Mouse (Mus musculus): ENCODE measurements around the gene Sipa1. TPM values are rescaled to one million over a fixed set of nuclear protein-coding genes. Genes with fewer than 3 reads are reported as not detected.

The Sipa1 gene
- total RNA-seq (2017), result 199 and 249 TPM in 2 replicates

DNA sequence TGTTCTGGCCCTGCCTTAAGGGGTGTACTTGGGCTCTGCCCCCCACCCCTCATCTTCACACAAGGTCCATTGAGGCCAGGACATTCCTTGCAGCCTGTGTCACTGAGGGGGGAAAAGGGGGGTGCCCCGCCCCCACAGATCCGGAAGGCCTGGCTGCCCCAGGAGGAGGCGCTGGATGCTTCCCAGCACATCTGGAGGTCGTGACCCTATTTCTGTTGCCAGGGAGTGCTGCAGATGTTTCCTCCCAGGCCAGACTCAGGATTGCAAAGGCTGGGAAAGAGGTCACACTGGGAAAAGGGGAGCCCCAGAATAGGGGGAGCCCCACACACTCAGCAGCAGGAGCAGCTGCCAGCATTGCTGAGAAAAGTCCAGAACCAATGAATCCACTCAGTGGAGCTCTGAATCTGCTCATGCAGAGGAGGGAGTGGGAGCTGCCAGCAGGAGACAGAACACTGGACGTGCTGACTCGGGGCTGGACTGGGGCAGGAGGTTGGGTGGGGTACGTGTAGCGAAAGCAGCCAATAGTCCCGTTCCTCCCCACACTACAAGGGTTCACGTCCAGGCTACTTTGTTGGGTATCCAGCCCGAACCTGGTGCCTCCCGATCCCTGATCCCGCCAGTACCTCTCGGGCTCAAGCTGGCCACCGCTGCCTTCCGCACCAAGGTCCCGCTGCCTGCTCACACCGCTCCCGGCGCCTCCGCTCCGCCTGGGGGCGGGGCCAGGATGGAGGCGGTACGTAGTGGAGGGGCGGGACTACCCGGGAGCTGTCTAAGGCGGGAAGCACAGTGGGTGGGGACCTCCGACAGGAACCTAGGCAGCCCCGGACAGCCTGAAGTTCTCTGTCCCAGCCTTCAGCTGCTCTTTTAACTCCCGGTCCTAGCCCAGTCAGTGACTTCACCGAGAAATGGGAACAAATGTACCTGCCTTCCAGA is at the start of gene Sipa1:
TSS of gene Sipa1 (minus strand) at position 727 of the 933 bp plus-strand sequence.
- peak; percentile 65 for ATAC-seq (ENCODE audit: extremely low read depth, insufficient number of reproducible peaks, low FRiP score, poor library complexity, severe bottlenecking)

DNA sequence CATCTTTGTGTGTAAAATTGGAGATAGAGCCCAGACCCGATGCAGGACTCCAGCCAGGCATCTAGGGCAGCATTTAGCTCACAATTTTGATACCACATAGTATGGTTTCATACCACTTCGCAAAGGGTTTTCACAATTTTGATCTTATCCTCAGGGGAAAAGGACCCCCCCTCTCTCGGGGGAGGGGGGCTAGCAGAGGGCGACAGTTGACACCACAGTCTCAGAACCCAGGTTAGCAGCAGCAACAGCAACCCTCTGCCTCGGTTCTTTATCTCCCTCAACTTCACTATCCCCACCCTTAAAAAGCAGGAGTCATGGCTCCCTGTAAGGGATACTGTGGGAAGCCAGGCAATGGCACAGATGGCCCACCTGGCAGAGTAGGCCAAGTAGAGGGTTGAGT is 49.7 kb upstream of the Sipa1 start:
- ATAC-seq (ENCODE audit: extremely low read depth, insufficient number of reproducible peaks, low FRiP score, poor library complexity, severe bottlenecking), result no peak

DNA sequence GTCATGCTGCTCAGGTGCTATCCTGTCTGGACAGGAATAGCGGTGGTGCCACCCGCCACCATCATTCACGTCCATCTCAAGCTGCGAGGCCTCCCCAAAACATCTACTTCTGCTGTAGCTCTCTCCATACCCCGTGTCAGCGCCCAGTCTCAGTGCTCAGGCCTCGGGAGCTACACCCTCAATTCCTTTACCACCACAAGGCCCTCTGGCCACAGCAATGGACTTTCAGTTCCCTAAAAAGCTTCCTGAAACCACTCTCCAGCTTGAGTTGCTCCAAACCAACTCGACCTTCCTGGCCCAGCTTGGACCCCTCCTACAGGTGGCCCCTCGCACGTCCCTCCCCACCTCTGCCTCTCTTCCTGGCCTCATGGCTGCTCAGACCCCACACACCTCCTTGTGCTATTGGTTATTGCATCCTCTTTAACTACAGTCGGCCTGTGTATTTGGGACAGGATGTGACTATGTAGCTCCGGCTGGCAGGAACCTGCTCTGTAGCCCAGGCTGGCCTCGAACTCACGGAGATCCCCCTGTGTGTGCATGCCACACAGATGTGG is 48.5 kb upstream of the Sipa1 start:
- ATAC-seq (ENCODE audit: extremely low read depth, insufficient number of reproducible peaks, low FRiP score, poor library complexity, severe bottlenecking), result peak; percentile 24

DNA sequence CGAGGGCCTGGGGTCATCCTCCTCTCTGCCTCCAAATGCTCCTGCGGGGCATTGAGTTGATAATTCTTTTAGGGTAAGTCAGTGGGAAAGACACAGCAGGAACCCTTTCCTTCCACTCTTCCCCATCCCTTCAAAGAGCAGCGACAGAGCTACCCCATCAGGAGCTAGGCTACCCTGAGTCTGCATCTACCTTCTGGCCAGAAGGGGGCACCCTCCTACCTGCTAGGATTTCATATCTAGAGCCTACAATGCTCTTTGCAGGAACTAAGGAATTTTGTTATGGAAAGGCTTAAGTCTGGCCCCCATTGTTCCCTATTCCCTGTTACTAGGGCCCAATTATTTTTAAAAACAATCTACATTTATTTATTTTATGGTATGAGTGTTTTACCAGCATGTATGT is 47.7 kb upstream of the Sipa1 start:
- no peak for ATAC-seq (ENCODE audit: extremely low read depth, insufficient number of reproducible peaks, low FRiP score, poor library complexity, severe bottlenecking)

DNA sequence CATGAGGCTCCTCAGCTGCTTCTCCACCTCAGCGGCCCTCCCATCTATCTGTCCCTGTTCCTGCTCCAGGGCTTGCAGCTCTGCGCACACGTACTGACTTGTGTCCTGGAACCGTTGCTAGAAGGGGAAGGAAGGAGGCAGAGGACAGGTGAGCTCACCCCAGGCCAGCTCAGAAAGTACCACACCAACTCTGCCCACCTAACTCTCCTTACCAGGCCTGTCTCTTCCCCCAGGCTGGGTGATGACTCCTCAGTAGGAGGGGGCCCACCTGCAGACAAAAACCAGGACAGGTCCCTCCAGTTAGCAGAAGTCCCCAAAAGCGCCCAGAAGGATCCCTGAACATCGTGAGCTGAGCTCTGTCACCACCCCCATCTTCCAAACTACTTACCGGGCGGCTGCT is 47.1 kb upstream of the Sipa1 start:
- no peak for ATAC-seq (ENCODE audit: extremely low read depth, insufficient number of reproducible peaks, low FRiP score, poor library complexity, severe bottlenecking)

DNA sequence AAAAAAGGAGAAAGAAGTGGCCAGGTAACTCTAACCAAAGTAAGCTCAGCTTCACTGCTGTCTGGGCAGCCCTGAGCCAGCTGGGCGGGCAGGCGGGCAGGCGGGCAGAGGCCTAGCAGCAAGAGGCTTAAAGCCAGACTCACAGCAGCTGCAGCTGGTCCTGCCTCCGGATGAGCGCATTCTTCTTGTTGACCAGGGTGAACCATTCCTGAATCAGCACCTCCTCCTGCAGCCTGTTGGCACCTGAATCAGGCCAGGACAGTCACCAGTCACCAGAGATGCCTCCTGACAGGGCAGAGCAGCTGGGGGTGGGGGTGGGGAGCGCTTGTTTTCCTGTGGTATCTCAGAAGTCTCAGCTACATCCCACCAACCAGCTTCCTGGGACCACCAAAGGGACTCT is 46.6 kb upstream of the Sipa1 start:
- ATAC-seq (ENCODE audit: extremely low read depth, insufficient number of reproducible peaks, low FRiP score, poor library complexity, severe bottlenecking), result no peak

DNA sequence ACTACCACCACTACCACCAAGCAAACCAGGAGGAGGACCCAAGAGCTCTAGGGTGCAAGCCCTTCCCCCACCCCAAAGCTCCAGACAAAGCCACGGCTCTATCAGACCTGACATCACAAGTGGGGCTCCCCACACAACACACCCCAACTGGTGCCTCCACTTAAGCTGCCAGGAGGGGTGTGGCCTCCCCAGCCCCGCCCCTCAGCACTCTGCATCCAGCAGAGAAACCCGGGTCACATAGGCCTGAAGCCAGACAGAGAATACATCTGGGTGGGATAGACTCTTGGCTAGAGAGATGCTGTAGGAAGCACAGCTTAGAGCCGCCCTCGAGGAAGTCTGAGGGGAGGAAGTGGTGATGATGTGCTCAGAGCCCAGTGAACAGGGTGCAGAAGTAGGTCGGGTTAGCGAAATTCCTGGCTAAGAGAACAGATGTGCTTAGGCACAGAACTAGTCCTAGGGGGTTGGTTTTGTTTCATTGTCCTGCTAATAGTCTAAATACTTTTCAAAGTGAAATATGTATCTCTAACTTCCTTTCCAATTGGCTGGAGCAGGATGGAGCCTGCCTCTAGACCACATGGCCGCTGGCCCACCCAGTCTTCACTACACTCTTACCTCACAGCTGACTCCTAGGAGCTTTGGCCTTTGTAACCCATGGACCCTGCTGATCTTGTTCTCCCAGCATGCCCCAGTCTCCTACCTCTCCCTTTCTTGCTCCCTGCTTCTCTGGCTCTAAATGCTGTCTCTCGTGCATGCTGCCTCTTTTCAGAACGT is 41.5 kb upstream of the Sipa1 start:
- no peak for ATAC-seq (ENCODE audit: extremely low read depth, insufficient number of reproducible peaks, low FRiP score, poor library complexity, severe bottlenecking)

DNA sequence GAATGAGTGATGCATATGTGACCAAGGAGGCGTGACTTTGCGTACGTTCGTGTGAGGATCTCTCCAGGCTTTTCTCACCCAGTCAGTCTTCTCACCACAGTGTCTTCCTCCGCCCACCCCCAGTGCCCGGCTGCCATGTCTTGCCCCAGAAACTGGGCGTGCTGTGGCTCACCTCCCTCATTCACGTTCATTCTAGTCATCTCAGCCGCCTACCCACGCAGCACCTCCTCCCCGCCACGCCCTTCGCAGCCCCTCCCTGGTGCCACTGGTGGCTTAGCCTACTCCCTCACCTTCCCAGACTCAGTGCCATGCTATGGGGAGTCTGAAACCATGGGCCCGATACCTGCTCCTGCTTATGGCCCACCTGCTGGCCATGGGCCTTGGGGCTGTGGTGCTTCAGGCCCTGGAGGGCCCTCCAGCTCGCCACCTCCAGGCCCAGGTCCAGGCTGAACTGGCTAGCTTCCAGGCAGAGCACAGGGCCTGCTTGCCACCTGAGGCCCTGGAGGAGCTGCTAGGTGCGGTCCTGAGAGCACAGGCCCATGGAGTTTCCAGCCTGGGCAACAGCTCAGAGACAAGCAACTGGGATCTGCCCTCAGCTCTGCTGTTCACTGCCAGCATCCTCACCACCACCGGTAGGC is 40.8 kb upstream of the Sipa1 start, which contains the start of gene Kcnk7:
TSS of gene Kcnk7 (plus strand) at position 205 of the 638 bp plus-strand sequence.
- no peak for ATAC-seq (ENCODE audit: extremely low read depth, insufficient number of reproducible peaks, low FRiP score, poor library complexity, severe bottlenecking)

DNA sequence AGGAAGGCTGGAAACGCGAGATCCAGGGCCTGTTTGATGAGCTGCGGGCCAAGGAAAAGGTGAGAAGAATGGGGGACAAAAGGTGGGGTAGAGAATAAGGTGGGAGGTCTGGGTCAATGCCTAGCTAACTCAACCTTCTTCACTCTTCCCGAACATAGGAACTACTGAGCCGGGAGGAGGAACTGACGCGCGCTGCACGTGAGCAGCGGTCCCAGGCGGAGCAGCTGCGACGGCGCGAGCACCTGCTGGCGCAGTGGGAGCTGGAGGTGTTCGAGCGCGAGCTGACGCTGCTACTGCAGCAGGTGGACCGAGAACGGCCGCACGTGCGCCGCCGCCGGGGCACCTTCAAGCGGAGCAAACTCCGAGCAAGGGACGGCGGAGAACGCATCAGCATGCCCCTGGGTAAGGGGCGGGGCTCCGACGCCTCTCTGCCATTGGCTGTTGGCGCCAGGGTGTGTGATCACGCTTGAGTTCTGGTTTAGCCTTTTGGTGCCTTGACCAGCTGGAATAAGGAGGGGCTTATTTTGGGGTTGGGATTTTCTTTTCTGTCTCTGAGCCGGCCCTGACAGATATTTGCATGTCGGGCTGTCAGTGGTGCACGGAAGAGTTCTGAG is 32.4 kb upstream of the Sipa1 start:
- no peak for ATAC-seq (ENCODE audit: extremely low read depth, insufficient number of reproducible peaks, low FRiP score, poor library complexity, severe bottlenecking)

DNA sequence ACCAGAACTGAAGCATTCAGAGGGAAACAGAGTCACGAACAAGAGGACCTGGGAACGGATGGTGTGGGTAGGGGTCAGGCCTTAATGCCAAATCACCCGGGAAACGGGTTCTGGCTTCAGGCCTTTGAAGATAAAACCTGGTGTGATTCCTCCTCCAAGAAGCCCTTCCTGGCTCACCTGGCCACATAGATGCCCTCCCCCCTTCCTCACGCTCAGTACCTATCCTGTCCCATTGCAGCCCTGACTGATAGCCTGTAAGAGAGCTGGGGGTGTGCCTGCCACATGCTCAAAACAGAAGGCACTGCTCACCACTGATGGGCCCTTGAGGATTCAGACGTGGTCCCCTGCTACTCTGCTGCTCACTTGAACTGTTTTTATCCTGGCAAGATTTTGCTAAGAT is 30.3 kb upstream of the Sipa1 start:
- ATAC-seq (ENCODE audit: extremely low read depth, insufficient number of reproducible peaks, low FRiP score, poor library complexity, severe bottlenecking), result no peak

DNA sequence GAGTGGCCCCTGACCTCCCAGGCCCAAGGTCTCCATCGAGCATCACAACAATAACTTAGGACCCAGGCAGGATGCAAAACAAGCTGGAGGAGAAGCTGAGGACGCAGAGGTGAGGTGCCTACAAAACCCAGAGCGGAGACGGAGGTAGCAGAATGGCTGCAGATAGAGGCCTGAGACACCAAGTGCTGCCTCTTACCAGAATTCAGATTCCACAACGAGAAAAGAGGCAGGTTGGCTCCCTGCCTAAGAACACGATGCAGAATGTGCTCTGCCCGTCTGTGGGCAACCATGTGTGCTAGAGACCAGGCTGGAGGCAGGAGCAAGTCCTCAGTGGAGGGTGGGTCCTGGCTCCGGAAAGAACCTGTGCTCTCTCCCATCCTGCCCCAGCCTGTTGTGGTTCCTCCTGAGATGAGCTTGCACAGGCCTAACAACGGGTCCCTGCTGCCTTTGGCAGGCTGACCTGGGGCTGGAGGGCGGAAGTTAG is 29.4 kb upstream of the Sipa1 start:
- ATAC-seq (ENCODE audit: extremely low read depth, insufficient number of reproducible peaks, low FRiP score, poor library complexity, severe bottlenecking), result no peak

DNA sequence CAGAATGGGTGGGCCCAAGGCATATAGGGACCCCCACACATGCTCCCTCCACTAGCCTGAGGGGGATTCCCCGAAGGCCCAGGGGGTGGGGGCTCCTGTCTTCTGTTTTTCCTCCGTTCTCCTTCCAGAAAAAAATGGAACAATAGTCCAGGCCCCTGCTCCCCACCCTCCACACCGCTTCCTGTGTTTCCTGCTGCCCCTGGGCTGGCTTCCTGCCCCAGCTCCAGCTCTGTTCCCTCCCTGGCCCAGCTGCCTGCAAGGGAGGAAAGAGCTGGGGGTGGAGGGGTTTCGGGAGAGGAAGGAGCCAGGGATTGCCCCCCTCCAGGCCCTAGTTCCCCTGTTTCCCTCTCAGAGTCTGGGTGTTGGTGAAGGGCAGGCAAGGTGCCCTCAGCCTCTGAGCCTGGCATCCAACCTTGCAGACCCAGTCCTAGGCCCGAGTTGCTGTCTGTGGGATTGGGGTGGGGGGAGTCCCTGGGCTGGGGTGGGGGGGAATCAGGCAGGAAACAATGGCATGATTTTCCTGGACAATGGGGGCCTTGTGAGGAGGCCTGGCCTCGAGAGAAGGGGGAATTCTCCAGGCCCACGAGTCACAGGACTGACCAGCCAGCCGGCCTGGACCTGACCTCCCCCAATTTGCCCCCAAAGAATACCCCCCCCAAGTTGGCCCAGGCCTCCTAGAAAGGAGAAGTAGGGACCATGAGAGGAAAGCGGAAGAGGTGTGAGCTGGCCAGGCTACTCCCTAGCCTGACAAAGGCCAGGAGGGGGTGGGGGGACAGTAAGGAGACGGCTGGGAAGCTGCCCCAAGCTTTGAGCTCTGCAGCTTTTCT is 28.8 kb upstream of the Sipa1 start:
- no peak for ATAC-seq (ENCODE audit: extremely low read depth, insufficient number of reproducible peaks, low FRiP score, poor library complexity, severe bottlenecking)

DNA sequence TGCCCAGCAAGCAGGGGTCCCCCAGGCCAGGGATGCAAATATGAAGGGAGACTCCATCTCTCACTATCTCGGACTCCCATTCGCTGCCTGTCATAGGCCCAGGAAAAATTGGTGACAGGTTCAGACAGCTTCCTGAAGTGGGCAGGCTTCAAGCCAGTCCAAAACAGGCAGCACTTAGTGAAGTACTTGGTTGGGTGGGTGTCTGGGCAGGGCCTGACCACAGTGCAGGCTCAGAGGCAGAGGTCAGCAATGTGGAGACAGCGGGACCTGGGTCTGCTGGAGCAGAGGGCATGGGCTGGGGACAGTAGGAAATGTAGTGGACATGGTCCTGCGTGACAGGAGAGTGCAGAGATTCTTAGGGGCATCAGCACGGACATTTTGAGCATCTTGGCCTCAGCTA is 28.1 kb upstream of the Sipa1 start:
- no peak for ATAC-seq (ENCODE audit: extremely low read depth, insufficient number of reproducible peaks, low FRiP score, poor library complexity, severe bottlenecking)

DNA sequence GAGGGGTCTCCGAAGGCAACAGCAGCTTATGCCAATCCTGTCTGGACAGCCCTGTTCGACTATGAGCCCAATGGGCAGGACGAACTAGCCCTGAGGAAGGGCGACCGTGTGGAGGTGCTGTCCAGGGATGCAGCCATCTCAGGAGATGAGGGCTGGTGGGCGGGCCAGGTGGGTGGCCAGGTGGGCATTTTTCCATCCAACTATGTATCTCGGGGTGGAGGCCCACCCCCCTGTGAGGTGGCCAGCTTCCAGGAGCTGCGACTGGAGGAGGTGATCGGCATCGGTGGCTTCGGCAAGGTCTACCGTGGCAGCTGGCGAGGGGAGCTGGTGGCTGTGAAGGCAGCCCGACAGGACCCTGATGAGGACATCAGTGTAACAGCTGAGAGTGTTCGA is 26.8 kb upstream of the Sipa1 start:
- ATAC-seq (ENCODE audit: extremely low read depth, insufficient number of reproducible peaks, low FRiP score, poor library complexity, severe bottlenecking), result no peak

DNA sequence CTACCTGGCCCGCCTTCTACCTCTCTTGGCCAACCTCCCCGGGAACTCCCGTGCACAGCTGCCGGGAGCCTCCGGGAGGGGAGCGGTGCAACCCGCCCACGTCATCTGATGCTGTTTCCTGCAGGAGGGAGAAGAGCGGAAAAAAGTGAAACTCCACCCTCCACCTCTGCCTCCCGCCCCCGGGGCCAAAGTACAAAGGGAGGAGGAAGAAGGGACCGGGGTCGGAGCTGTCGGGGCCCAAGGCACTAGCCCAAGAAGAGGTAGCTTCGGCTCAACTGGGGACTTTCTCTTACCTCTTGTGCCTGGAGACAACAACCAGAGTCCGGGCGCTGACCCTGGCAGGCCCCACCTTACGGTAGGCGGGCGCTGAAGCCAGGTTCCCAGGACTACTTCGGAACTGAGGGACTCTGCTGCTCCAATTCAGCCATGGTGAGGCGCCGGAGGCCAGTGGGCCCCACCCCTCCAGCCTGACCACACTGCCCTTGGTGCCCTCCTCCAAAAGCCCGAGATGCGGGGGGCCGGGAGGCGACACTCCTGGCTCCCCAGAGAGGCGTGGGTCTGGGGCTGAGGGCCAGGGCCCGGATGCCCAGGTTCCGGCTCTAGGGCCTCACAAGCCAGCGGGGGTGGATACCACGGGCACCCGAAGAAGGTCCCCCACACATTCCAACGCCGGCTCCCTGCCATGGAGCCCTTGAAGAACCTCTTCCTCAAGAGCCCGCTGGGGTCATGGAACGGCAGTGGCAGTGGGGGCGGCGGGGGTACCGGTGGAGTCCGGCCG is 26.2 kb upstream of the Sipa1 start:
- ATAC-seq (ENCODE audit: extremely low read depth, insufficient number of reproducible peaks, low FRiP score, poor library complexity, severe bottlenecking), result peak; percentile 51

DNA sequence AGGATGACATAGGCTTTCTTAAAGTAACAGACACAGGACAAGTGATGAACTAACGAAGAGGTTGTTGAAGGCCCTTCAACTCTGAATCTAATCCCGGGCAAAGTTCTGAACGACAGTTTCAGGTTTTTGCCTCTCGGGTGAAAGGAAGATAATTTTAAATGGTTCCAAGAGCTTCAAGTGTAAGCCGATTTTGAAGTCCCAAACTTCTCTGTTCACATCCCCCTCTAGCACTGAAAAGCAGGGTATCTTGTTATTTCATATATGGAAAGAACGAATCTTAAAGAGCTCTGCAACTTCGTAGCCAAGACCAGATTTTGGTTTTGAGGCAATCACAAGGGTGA is 25.6 kb upstream of the Sipa1 start:
- ATAC-seq (ENCODE audit: extremely low read depth, insufficient number of reproducible peaks, low FRiP score, poor library complexity, severe bottlenecking), result no peak
